Mouse (Mus musculus): ENCODE measurements at regions not wholly inside any gene's neighbourhood (a gene's known extent, or its start where the extent isn't known, plus 50 kb on each side); places are given as distances from the start of the nearest gene placed in this dataset.
"Not testable (repeated sequence)": the region's sequence is repeated elsewhere in the genome, so short reads cannot be mapped to it uniquely, and the experiment has no call there.

DNA sequence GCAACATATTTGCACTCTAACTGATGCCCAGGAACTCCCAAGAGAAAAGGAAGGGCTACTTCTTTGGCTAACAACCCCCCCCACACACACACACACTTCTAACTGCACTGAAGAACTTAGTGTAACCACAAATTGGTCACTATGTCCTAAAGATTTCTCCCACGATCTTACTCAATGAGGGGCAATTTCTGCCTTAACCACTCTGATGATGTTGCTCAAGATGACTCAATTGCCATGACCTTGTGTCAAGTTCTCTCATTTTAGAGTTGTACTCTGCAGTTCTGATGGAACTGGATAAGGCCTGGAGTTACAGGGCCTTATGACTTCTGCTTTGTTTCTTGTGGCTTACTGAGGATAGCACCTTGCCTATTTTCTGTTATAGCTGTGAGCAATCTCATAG is 81.7 kb downstream of the Sem1 start:
- no peak for DNase-seq (ENCODE audit: low spot score)

DNA sequence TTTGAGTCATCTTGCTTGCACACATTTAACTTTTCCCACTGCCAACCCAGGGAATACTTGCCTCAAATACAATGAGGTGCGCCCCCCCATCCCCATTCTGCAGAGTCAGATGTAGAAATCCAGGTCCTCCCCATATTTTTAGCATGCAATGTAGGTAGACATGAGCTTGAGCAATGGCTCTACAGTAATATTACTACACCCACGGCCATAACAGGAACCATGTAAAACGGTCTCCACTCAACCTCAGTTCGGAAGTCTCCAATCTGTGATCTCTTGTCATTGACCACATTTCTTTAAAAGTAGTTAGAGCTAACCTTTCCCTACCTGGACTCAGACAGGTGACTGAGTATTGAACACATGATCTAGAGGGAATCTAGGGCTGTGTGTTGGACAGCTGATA is 82.1 kb downstream of the Sem1 start:
- no peak for DNase-seq (ENCODE audit: low spot score)

DNA sequence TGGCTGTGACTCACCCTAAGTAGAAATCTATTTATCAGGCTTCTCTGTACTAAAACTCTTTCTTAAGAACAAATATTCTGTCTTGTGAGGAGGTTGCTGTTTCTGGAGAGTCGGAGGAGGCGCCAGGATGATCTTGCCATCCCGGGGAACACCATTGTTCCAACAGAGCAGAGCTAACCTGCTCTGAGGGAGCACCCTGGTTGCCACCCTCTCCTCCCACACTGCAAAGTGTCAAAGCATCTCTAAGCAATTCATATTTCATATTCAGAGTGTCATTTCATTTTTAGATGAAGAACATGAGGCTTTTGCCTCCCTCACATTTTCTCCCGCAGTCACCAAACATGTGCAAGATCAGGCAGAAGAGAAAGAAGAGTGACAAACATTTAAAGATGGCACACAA is 90.3 kb downstream of the Sem1 start:
- no peak for DNase-seq (ENCODE audit: low spot score)

DNA sequence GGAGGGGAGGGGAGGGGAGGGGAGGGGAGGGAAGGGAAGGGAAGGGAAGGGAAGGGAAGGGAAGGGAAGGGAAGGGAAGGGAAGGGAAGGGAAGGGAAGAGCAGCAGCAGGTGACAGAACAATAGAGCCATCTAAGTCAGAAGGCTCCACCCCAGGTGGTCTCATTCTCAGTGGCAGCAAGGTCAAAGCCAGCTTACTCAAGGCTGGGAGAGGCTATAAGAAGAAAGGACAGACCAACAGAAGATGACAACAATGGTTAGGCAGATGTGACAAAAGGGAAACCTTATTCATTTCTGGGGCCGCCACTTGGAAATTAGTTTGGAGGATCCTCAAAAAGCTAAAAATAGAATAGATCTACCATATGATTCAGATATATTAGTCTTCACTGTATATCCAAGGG is 96.9 kb downstream of the Sem1 start:
- not testable (repeated sequence) for DNase-seq (ENCODE audit: low spot score)

DNA sequence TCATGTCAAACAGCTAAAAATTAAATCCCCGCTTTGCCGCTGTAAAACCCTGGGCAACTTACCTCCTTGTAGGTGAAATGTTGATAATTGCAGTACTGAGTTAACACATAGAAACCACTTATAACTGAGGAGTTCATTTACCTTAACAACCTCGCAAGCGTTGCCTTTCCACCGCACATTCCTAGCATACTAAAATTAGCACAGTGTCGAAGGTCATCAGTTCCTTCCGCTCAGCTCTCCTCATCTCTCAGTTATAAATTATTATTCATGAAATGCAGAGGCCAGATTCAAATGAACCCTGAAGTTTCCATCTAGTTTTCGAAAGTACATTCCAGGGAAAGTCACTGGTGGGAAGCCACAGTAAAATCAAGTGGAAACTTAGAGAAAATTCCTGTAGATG is 108.1 kb downstream of the Sem1 start:
- DNase-seq (ENCODE audit: low spot score), result no peak

DNA sequence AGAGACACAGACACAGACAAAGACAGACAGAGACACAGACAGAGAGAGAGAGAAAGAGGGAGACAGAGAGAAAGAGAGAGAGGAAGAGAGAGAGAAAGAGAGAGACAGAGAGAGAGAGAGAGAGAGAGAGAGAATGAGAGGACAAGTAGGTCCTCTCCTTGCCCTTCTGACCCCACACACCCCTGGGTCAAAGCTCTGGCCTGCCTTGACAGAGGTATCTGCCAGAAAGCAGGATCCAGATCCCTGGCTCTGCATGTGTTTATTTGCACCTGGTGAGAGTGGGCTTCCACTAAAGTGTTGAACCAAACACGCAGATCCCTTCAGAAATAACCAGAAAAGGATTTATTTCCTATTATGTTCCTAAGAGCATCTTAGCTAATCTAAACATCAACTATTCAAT is 110.9 kb downstream of the Sem1 start:
- no peak for DNase-seq (ENCODE audit: low spot score)

DNA sequence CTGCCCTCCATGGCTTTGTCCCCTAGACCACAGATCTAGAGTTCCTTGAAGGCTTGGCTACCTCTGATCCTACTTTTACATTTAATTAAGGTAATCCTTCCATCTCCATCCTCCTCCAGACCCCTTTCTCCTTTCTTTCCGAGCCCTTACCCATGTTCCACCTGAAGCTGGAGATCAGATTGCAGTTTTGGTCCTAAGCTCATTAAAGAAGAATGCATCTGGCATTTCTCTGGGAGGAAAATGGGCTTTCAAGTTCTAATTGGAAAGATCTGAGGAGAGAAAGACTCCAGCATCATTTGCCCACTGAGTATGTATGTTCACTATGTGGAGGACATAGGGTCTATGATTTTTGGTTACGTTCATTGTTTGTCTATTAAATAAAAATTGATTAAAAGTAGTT is 112.2 kb downstream of the Sem1 start:
- DNase-seq (ENCODE audit: low spot score), result no peak

DNA sequence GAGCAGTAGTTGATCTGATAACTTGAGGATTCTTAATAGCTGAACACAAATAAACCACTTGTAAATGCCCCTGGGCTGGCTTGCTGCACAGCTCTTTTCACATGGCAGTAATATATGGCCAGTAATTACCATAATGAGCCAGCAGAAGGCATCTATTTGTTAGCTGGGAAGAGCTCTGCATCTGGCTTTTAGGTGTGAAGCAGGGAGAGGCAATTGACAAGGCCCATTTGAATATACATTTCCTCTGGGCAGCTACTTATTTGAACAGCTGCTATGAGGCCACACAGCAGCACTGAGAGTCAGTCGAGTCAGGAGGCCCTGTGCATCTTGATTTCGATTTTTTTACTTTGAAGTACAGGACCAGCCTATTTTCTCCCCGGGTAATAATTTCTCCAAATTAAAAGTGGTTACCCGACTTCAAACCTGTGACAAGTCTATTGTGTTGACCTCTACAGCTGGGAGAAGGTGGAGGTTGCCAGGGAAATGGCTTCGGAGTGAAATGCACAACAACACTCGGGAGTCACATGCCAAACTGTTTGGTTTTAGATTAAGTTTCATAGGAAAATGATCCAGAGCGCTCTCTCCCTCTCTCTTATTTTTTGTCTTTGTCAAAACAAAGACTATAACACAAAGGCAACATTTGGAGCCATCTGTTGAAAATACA is 114.5 kb downstream of the Sem1 start:
- no peak for DNase-seq (ENCODE audit: low spot score)

DNA sequence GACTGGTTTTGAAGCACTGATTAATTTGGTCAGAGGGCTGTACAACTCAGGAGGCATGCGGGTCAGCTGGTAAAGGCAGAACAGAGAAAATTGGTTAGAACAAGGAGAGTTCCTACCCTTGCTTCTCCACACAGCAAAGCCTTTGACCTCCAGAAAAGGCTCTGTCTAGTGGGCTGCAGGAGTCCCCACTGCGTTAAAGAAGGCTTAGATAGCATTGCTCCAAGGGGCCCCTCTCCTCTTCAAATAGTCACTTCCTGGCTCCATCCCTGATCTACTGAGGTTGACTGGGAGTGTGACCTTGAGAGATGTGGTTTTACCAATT is 118.6 kb downstream of the Sem1 start:
- DNase-seq (ENCODE audit: low spot score), result no peak

DNA sequence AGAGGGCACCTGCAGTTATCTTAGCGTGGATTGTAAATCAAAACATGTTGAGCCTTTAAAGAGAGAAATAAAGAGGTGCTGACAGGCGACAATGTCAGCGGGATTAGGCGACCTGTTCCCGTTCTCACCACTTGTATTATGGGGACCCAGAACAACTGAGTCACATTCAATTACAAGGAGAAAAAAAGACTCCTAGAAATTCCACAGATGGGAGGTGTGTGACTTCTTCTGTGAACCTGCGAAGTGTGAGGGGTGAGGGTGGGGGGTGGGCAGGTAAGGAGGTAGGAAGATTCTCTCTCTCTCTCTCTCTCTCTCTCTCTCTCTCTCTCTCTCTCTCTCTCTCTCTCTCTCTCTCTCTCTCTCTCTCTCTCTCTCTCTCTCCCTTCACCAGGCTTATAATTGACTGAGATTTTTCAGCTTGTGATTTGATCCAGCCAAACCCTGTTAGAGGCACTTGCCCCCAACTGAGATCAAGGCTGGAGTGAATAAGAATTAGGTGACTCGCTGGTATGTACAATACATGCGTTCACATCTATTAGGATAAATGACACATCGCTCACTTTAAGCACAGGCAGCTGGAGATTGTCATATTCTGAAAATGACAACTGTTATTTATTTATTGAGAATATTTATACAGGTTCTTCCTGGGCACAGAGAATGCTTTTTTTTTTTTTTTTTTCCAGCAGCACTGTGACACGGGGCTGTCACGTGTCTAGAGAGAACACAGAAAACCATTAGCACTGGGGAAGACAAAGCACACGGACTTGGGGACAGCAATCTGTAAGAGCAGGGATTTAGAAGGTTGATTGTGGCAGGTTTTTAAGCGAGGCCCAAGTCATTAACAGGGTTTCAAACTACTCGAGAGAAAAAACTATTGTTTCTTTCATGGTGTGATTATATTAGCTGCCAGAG is 119.2 kb downstream of the Sem1 start:
- no peak for DNase-seq (ENCODE audit: low spot score)

DNA sequence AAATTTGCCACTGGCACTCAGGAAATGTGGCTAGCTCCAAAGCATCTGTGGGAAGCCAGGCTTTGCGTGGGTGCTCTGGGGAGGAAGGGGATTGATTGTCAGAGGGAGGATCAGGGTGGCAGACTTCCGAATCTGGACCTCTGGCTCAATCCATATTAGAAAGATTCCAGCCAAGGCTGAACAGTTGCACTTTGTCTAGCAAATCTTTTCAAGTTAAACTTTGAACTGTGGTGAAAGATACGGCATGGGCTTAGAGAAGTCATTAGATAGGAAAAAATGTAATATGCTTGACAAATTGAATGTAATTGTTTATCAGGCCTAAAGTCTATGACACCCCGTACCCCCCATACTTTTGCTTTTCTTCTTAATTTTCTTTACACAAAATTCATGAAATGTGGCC is 120.7 kb downstream of the Sem1 start:
- no peak for DNase-seq (ENCODE audit: low spot score)

DNA sequence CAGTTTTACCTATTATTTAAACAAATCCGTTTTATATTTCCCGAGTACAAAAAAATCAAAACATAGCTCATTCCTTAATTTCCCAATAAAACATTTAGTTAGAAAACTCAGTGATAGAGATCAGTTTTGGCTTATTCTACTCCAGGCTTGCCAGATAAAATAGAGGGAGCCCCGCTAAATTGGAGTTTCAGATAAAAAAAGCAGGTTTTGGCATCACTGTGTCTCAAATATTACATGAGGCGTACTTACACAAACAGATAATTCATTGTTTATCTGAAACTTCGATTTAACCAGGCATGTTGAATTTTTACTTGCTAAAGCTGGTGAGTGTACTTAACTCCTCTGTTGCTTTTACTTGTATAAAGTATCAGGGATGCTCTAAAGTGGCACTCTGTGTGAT is 121.5 kb downstream of the Sem1 start:
- DNase-seq (ENCODE audit: low spot score), result no peak

DNA sequence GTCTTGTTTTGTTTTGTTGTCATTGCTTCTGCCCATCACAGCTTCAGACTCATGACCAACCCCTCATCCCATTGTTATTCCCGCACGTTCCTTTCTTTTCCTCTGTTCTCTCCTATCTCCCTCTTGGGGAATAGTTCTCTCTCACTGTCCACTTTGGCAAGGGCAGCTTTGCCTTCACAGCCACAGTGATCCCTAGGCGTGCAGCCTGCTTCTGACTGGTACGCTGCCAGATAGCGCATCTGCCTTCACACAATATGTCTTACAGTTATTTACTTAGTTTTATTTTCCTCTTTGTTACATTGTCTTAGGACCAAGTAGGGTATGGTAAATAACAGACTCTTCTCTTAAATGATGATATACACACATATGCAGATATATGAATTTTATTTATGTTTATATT is 122.9 kb downstream of the Sem1 start:
- no peak for DNase-seq (ENCODE audit: low spot score)

DNA sequence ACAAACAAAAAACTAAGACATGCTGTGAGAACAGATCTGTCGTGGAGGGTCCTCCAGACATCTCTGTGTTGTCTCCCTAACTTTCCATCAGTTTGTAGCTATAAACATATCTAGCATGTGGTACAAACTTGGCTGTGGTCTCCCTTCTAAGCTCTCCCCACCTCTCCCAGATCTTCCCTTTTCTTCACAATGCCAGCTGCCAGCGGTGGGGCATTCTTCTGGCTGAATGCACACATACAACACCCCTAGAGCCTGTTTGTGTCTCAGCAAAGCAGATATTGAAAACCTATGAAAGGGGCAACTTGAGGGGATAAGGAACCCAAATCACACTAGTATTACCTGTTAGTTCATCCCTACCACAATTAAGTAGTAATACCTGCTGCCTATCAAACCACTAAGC is 124.1 kb downstream of the Sem1 start:
- DNase-seq (ENCODE audit: low spot score), result no peak

DNA sequence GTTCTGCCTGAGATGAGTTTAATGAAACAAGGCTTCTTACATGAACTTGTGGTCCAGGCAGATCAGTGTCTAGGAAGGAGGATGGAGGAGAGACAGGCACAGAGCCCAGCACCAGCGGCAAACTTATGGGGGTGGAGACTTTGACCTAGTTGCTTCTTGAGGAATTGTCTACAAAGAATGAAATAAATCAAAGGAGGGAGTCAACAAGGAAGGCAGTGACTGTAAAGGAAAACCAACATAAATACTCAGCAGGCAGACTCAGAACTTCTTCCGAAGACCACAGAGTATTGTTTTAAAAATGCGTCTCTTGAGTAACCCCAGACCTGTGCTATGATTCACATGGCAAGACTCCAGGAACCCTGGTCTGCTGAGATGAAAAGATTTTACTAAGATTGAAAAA is 143.6 kb downstream of the Sem1 start:
- no peak for DNase-seq (ENCODE audit: low spot score)

DNA sequence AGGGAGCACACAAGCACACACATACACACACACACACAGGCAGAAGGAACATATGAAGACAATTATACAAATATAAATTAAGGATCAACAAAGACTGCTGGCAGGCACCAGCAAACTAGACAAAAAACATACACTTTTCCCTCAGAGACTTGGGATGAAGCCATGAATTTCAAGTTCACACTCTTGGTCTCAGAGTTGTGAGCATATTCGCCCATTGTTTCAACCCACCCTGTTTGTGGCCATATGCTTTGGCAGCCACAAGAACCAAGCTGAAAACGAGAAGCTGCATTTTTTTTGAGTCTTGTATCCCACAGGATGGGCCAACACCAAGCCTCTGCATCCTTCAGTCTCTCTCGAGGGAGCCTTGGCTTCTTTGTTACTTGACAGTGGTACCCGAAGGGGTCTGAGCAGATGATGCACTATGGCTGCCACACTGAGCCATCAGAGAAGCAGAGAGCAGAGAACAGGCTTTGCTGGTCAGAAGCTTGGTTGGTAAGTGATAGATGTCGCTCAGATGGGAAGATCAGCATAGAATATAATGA is 144.1 kb downstream of the Sem1 start:
- DNase-seq (ENCODE audit: low spot score), result no peak

DNA sequence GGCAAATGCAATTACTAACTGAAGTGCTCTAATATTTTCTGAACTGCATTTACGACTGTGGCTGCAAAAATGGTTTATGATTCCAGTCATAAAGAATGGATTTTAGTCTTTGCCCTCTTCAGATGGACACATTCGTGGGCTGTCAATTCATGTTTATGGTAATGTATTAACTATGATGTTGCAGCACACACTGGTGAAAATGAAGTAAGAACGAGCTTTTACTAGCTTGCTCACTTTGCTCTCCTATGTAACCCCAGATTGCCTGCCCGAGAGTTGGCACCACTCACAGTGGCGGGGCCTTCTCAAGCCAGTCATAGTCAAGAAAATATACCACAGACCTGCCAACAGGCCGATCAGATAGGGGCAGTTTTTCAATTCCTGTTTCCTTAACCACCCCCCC is 145.3 kb downstream of the Sem1 start:
- DNase-seq (ENCODE audit: low spot score), result no peak

DNA sequence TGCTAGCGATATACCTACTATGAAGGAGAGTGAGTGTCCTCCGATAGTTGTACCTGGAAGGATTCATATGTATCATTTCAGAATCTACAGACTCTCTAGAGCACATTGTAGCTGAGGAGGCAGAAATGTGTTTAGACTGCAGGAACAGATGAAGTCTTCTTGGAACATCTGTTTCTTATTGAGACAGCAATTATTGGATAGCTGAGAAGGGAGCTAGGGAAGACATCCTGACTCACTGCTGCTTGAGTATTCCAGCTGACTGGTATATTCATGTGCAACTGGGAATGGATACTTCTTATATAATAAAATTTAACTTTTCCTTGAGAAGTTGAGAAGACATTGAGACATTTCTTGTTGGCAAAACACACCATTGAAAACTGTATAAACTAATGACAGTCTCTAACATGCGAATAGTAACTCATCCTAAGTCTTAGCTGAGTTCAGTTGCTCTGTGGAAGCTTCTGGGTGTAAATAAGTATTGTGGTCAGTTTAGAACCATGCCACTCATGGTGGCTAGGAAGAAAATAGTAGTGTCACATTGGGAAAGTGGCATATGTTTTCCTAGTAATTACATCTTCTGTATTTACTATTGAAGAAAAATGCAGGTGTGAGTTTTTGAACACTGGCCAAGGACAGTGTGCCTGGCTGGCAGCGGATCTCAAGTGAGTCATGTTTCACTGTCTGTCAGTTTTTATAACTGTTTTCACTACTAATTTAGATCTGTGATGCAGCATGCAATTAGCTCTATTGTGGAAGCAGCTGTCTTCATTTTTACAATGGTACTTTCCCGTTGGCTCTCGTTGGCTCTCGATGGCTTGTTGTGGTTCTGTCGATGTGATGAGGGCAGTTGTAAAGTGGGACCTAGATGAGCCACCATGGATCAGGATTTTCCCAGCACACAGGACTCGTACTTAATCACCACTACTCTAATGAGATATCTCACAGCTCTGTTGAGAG is 163.5 kb downstream of the Sem1 start:
- DNase-seq (ENCODE audit: low spot score), result no peak

DNA sequence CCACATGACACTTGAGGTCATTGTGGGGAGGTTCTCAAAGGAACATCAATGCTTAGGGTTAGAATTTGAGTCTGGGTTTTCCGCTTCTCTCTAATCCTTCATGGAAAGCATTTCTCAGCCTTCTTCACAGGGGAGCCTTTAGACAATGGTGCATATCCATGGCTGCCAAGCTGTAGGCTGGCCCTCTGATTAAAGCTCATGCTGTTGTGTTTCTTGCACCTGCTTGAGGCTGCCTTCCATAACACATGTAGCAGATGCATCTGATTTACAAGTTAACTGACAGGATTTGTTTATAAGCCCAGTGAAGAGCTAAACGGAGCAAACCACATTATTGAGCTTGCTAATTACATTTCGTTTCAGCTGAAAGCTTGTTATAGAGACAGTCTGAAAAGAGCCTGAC is 180.5 kb downstream of the Sem1 start:
- DNase-seq (ENCODE audit: low spot score), result no peak

DNA sequence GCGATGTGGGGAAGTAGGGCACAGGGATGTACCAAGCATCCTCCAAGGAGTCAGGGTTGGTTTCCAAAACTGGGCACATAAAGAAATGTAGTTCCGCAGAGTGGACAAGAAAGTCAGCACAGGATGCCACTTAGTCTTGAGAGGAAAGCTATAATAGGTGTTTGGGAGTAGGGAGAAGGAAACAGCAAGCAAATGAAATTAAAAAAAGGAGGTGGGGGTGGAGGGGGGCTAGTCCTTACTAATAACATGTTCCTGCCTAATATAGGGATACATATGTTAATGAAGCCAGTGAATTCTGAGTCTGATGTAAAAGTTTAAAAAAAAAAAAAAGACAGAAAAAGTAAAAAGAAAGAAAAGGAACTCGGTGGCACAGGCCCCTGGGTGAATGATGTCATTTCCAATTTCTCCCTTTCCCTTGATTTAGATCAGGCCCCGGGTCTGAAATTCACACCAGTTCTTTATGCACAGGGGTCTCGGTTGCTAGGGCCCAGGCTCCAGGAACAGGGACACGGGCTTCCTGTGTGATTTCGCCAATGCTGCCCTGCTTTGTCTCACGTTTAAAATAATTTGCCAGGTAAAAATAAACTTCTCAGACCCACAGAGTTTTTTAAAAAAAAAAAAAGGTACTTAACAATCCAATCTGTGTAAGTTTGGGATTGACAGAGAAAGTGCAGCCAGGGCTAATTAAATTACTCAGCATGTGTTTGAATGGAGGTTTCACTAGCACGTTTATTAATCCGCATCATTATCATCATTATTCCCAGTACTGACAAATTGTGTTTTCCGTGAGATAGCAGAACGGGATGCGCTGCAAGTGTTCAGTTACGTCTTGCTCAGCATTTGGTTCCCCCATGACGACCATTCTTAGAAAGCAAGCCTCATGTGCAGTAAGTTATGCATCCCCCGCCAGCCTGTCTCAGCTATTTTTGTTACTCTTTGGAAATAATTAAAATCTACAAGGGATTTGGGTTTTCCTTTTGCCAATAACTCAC is 172.8 kb upstream of the Slc25a13 start:
- no peak for DNase-seq (ENCODE audit: low spot score)

DNA sequence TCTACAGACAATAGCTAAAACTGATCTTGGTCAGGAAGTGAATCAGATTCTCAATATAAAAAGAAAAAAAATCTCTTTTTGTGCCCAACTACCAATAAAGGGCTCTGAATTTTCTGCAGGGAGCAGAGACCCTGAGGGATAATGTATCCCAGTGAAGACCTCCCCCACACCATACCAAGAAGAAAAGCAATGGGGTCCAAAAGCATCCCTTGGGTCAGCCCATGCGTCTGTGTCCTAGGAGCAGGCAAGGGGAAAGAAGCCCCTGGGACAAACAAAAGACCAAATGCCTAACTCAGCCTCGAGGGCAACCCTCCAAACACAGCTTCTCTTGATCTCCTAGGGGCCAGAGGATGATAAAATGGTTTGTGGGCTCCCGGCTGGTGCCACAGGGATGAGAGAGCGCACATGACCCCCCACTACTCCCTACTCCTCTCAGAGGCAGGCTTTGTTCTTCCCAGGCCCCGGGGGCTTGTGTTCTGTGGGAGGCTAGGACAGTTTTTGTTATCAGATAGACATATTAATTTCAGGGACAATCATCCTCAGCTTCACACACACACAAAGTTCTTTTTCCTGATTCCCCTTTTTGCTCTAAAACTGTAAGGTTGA is 172.0 kb upstream of the Slc25a13 start:
- no peak for DNase-seq (ENCODE audit: low spot score)
